Mouse (Mus musculus) frontal cortex, adult 2 months (tissue): ENCODE measurements at regions not wholly inside any gene's neighbourhood (a gene's known extent, or its start where the extent isn't known, plus 50 kb on each side); places are given as distances from the start of the nearest gene placed in this dataset.
"Not testable (repeated sequence)": the region's sequence is repeated elsewhere in the genome, so short reads cannot be mapped to it uniquely, and the experiment has no call there.

Experiments
- DNase-seq, 2 experiments: peaks; one replicate each; pipeline ENCODE4 v3.0.0; 2022; ENCODE audit warnings: low spot score in 1 of 2; ENCODE audit errors: extremely low spot score in 1 of 2

DNA sequence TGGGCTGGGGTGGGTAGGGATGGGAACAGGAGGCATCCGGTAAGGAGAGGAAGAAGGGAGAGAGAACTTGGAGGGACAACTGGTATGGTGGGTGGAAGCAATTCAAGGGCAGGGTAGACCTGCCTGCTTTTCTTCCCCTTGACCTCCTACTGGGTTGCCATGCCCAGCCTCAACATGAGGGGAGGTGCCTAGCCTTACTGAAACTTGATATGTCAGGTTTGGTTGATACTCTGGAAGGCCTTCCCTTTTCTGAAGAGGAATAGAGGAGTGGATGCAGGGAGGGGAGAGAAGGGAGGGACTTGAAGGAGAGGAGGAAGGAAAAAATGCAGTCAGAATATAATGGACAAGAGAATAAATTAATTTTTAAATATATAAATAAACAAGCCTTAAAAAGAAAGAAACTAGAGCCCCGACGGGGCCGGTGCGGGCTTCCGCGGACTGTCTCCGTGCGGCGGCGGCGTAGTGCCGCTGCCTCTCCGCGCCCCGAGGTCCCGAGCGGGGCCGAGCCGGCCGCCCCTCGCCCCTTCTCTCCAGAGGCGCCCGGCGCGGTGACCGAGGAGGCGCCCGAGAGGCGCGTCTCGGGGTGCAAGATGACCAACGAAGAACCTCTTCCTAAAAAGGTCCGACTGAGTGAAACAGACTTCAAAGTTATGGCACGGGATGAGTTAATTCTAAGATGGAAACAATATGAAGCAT is 265.2 kb upstream of the Cdh4 start:
- DNase-seq: not testable (repeated sequence)

DNA sequence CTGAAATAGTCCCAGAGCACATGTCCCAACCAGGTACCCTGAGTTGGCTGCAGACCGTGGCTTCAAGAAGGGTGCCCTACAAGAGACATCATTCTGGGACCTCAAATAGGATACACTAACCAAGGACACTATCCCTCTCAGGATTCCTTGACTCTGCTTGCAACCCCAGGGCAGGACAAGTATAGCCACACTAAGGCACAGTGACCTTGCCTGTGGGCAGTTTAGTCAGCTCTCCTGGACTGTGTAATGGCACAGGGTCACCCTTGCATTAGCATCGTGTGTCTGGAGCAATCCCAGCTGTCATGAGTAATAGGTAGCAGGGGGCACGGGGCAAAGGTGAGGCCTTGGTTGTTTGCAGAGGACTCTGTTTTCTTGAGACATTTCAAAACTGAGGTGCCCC is 260.9 kb upstream of the Cdh4 start:
- DNase-seq: no peak

DNA sequence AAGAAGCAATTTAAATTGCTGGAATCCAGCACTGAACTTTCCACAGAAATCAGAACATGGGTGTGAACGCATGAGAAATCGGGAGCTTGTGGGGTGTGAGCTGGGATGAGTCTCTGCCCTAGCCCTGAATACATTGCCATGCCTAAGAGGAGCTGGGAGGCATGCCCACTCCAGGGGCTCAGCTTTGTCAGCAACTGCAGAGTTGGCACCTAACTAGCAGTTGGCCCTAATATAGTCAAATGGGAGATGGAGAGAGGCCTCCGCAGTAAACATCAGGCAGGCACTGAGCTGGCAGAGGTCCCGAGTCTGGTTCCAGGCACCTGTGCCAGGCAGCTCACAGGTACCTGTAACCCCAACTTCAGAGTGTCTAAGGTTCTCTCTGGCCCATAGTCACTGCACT is 260.1 kb upstream of the Cdh4 start:
- DNase-seq: no peak

DNA sequence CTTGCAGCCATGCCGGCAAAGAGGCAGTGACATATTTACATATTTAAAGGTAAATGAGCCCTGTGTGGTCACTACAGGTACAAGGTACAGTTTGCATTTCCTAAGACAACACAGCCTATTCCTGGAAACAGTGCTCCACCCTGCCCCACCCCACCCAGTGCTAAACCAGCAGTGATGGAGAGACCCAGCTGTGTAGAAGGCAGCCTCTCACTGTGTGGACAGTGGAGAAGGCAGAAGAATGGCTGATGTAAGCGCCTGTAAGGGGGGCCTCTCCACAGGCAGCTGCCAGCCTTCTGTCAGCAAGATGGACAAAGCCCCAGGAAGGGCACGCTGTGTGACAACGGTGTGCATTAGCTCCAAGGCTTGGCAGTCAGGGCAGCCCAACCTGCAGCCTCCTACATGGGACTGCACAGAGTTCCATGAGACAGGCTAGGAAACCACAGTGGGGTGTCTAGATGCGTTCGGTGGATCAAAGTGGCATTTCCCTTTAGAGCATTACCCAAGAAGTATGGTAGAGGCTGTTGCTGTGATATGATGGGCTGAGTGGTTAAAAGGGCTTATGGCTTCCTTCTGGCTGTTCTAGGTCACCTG is 249.2 kb upstream of the Cdh4 start:
- no peak for DNase-seq

DNA sequence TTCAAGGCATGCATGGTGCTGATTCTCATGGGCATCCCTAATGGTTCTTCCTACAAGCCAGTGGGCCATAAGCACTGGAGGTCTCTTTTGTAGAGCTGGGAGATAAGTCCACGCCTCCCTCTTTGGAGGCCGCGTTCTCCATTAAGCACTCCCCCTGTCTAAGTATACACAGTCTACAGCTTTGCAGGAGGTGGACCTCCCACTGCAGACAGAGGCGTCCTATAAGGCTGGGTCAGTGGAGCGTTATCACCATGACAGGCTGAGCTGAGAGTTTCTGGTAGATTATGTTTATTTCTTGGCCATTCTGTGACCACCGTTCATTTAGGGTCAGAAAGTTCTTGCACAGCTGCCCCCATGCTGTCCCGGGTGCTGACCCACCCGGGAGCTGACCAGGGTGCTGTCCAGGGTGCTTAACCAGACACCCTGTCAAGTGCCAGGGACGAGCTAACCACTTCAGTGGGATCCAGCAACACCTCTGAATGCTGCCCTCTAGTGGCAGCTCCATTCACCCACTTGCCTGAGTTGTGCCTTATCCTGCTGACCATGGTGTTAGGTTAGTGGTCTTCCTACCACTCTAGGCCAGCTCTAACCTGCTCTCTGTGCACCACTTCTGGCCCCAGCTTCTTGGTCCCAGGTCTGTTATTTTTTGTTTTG is 248.6 kb upstream of the Cdh4 start:
- peak; percentile 28 to 84 for DNase-seq

DNA sequence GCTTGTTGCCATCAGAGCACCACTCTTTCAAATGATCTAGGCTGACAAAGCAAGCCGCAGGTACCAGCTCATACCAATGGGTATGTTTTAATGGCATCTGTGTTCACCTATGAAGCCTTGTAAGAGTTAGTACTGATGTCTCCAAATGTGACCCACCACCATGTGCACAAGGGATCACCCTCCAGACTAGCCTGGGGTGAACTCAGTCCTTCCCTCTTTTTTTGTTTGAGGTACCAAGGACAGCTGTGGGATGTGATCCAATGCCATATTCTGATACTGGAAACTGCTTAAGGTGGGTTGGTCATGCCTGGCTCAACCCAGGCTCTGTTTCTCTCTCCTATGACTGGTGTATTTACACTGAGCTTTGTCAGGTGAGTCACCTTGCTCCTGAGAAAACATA is 244.8 kb upstream of the Cdh4 start:
- DNase-seq: no peak

DNA sequence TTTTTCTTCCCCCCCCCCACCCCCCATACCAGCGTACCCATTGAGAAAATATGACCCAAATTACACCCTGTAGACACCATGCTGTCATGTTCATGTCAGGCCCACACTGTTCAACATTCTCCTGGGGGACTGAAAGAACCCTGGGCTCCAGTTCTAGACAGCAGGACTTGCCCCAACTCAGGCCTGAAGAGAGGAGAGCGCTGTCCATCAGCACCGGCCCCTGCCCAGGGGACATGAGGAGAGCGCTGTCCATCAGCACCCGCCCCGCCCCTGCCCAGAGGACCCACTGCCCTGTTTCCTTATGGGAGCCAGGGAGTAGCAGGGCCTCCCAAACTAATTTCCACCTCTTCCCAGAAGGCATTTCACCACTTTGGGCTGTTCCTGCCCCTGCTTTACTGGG is 241.7 kb upstream of the Cdh4 start:
- DNase-seq: no peak

DNA sequence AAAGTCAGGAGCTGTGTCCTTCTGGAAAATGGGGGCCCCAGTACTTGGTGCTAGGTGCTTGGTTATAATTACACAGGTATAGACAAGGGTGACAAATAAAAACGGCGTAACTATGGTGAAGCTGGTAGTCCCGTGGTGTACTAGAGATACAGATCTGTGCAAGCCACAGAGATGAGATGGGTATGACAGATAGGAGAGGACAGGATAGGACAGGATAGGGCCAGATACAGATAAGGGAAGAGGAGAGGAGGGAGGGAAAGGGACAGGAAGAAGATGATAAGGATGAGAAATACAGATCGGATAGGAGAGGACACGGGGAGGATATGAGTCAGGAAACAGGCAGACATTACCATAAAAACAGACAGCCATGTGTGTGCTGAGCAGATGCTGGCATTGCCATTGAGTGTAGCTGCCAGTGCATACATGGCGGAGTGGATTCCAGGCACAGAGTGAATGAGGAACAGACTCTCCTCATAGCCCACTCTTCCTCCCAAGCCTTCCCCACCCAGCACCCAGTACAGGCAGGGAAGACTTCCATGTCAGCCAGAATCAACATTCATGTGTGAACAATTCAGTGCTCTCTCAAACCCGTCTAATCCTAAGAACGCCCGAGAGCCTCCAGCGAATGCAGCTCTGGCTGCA is 231.9 kb upstream of the Cdh4 start:
- DNase-seq: no peak

DNA sequence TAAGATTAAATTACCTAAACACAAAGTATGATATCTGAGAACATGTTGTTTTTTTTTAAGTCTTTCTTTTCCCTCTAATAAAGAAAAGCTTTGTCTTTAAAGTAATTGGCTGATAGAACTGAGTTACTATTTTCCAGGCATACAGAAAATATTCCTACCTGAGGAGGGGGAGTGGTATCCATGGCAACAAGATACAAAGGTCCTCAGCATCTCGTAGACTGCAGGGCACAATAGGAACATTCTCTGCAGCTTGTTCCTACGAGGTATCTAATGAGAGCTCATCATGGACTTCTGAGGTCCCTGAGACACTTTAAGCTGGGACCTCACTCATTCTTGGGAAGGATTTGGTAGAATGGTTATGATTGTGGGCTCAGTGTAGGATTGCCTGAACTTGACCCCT is 225.5 kb upstream of the Cdh4 start:
- no peak for DNase-seq

DNA sequence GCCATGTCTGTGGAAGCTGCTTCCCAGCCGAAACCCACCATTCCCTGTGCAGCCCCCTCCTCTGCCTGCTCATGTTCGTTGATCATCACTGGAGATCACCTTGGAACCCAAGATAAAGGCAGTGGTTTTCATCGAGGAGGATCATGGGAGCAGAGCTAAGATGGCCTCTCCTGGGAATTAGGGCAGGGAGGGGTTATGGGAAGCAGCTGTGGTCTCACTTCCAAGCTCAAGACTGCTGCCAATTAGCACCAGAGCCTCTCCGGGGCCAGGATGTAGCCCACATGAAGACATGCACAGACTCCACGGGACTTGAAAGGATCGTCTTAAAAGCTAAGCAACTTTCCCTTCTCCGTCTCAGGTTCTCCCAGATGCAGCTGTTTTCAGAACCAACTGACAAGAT is 214.1 kb upstream of the Cdh4 start:
- DNase-seq: no peak

DNA sequence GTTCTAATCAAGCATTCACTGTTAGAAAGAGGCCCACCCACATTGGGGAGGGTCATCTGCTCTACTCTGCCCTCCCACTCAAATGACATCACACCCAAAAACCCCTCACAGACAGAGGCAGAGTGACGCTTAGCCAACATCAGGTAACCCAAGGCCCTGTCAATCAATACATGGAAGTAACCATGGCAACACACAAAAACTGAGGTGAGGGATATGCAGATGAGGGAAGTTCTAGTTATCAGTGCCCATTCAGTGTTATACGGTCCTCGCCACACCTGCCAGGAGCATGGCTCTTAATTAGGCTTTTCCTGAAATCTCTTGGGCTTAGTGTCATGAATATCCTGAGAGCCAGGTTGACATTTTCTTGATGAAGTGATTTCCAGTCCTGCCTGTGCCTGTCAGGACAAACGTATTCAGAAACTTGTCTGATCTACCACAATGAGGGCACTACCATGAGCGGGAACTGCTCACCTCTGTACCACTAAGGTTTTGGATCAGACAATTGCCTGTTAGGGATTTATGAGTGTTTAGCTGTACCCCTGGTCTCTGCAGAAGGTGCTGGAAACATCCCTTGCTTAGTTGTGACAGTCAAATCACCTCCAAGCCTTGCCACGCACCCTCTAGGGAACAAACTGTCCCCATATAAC is 210.4 kb upstream of the Cdh4 start:
- DNase-seq: no peak

DNA sequence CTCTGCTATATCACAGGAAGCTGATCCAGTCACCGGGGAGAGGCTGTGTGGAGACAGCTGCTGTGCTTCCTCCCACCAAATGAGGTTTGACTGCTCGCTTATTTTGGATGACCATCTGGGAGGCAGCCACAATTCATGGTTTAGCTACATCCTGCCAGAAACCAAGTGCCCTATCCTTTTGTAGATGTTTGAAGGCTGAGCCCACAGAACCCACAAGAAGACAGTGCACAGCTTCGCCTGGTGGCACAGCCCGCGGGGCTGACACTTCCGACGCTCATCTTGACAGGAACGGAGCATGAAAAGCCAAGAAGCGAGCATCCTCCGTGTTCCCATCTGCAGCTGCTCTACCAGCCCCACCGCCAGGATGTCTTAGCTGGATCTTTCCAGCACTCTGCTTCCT is 204.1 kb upstream of the Cdh4 start:
- DNase-seq: peak; percentile 62 to 75

DNA sequence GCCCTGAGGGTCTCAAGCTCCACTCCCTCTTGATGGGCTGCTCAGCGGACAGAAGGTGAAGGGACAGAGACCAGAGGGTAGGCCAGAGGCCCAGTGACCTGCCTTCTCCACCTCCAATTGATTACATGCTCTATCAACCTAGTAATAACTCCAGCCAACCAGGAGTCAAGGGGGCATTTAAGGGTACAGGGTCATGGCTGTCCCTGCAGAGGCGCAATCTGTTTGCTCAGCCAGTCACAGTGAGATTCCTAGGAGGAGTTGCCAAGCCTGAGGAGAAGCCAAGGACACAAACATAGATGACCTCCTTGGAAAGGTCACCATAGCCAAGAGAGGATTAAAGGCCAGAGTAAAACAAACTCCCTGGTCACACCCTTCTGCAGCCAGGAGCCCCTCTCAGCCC is 181.3 kb upstream of the Cdh4 start:
- no peak for DNase-seq

DNA sequence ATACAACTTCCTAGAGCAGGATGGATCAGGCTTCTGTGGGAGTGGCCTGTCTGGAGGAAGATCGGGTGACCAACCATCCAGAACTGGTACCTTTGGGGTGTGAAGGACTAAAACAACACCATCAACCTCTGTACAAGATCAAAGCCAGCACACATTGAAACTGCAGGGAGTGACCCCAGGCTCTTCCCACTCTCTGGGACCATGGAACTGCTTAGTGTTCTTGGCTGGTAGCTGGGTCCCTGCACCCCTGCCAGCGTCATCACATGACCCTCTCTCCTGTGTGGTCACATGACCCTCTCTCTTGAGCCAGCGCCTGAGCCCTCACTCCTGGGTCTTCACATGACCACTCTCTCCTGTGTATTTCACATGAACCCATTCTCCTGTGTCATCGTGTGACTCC is 178.3 kb upstream of the Cdh4 start:
- no peak for DNase-seq

DNA sequence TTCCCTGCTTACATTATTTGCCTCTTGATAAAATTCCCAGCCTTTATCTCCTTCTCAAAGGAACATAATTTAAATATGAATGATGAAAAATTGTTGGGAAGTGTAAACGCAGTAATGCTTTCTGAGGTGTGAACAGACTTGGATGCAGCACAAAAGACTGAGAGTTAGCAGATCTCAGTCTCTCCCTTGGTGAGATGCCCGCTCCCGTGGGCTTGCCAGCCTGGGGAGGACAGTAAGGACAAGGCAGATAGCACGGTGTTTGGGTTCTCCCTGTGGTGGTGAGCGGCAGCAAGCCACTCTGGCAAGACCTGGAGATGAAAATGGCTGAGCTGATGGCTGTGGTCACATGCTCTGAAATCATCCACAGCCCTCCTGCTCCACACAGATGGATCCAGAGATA is 176.8 kb upstream of the Cdh4 start:
- peak in 1 of 2 experiments; percentile 23 for DNase-seq

DNA sequence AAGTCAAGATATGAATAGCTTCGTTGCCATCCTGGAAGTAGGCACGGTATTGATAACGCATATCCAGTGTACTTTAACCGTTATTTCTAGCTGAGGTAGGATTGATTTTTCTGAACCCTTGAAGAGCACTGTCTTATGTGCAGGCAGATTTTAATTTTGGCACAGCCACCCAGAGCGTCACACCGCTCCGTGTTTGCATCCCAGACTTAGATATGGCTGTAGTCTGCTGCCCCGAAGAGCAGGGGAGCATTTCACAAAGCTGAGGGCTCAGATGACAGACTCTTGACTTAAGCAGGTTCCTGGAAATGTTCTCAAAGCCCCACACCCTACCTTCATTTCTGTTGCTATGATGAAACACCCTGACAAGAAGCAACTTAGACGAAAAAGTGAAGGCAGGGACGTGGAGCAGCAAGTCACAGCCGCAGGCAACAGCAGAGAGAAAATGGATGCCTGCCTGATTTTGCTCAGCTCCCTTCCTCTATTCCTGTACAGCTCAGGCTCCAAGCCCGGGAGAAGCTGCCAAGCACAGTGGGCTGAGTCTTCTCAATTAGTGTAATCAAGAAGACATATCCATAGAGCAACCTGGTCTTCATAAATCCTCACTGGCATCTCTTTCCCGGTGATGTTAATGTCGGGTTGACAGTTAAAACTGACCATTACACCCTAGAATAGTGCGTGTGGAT is 164.9 kb upstream of the Cdh4 start:
- peak in 1 of 2 experiments; percentile 18 for DNase-seq

DNA sequence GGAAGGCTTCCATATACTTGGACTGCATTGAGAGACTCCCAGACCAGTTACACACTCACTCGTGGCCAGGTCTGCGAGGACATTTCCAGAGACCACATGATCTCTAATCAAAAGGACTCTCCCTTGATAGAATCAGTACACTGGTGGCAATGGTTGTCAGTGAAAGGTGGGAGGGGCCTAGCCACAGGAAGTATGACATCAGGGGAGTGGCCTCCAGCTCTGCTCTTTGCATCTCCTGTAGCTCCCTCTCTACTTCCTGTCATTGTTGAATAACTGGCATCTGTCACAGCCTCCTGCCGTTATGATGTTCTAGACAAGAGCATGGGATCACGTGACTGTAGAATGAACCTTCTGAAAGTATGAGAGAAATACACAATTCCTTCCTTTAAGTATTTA is 164.3 kb upstream of the Cdh4 start:
- no peak for DNase-seq

DNA sequence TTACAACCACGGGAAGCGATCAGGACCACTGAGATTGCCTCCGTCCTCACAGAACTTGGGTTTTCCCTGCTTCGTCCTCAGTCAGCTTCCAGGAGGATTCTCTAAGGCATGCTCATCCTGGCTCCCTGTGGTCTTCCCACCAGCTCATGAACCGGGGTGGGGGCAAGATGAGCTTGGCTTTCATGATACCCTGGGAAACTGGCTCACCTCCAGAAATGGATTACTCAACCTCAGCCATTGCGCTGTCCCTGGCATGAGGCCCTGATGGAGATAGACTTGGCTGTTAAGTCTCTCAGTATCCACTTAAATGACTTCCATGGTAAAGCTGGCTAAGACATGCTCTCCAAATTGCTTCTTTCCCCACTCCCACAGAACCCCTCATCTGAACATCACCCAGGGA is 160.0 kb upstream of the Cdh4 start:
- DNase-seq: no peak

DNA sequence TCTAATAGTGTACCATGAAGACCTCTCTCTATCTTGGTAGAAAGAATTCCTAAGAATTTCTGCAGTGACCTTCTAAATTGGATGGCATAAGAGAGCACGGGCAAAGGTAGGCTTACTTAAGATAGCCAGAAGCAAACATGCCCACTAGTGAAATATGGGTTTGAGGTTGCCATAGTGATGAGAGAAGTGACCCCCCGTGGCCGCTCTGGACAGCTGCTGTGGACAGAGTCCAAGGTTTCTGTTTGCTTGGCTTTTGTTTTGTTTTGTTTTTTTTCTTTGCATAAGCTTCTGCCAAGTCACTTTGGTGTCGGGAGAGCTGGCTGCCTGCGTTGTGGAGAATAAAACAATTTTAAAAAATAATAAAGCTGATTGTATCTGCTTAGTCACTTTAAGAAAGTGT is 151.8 kb upstream of the Cdh4 start:
- no peak for DNase-seq

DNA sequence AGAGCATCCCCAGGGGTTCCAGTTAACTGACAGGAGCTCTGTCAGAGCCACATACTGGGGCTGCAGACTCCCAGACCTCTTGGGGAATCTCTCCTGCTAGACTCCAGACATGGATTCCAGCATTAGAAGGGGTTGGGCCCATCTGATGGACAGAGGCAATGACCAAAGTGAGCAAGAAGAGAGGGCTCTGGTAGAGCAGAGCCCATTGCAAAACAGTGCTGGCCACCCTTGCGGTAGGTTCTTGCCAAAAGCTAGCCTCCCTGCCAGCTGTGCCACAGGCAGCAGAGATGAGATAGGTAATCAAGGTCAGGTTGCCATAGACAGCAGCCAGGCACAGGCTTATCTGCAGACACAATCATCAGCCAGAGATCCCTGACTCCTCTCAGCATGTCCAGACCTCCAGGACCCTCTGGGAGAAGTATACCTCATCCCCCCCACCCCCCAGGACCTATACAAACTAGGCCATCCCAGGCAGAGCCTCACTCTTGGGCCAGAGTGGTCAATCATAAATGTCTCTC is 151.1 kb upstream of the Cdh4 start:
- no peak for DNase-seq

DNA sequence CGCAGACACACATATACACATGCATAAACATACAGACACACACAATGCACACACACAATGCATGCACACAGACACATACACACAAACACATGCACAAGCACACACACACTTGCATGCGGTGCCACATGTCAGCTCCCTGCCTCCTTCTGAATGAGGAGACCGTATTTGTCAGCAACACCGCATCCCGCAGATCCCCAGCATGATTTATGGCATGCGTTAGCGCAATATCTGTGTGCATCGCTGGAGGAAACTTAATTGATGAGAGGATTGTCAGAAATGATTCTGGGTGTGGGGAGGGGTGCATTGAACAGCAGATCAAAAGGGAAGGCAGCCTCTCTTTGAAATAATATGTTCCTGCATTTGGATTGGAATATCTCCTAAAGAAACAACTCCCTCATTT is 150.3 kb upstream of the Cdh4 start:
- no peak for DNase-seq
